Mouse (Mus musculus): Measurements from ENCODE around the gene Pim3.
"Not testable (repeated sequence)": the region's sequence is repeated elsewhere in the genome, so short reads cannot be mapped to it uniquely, and the experiment has no call there.

Pim3 gene

GRCm38 (mm10) chr15:88861772-88862622, at the start of gene Pim3:
TSS of gene Pim3 (plus strand) at chr15:88862186.
- DNase-seq = peak; percentile 99

GRCm38 (mm10) chr15:88813262-88813661, 48.7 kb upstream of the Pim3 start:
- DNase-seq = no peak

DNA sequence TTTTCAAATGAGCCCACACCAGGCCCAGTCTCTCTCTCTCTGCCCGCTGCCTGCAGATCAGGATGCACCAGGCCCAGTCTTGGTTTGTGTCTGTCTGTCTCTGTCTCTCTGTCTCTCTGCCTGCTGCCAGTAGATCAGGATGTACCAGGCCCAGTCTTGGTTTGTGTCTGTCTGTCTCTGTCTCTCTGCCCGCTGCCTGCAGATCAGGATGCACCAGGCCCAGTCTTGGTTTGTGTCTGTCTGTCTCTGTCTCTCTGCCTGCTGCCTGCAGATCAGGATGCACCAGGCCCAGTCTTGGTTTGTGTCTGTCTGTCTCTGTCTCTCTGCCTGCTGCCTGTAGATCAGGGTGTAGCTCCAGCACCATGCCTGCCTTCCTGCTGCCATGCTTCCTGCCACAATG, 48.1 kb upstream of the Pim3 start:
- not testable (repeated sequence) for DNase-seq

- DNase-seq = no peak
Observed at GRCm38 (mm10) chr15:88814411-88815047, 47.5 kb upstream of the Pim3 start.

GRCm38 (mm10) chr15:88815196-88815700, 46.7 kb upstream of the Pim3 start:
- DNase-seq = no peak

DNA sequence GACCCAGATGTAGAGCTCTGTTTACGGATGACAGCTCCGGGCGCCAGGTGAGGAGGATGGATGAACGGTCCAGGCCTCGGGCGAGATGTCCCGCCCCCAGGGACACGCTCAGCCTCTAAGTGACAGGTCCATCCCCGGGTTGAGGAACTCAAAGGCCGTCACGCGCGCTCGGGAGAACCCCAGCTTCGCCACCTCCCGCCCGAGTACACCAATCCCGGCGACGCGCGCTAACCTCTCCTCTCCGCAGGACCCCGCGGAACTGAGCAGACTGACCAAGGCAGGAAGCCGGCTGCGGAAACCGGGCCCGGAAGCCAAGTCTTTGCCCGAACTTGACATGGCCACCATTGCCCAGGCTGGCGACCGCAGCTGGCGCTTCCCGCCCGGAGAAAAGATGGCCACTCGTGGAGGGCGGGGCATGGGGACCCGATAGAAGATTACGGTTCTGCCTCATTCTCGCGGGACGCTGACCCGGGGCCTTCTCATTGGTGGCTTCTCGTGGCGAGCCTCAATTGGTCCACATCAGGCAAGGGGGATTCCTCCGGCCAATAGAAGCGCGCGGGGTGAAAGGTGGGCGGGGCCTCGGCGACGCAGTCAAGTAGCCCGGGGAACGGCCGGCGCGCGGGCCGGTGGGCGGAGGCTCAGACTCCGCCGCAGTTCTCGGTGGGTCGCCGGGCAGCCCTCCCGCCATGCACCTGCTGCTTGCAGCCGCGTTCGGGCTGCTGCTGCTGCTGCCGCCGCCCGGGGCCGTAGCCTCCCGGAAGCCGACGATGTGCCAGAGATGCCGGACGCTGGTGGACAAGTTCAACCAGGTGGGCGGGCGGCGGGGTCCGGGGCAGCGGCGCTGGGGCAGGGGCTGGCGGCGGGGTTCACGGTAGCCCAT, 42.7 kb upstream of the Pim3 start, which contains the start of the genes Alg12 and Creld2:
Gene Alg12 (minus strand): TSS at position 293 of the 880 bp plus-strand sequence.
Gene Creld2 (plus strand): TSS at position 621 of the 880 bp plus-strand sequence.
- peak; percentile 100 for DNase-seq

DNA sequence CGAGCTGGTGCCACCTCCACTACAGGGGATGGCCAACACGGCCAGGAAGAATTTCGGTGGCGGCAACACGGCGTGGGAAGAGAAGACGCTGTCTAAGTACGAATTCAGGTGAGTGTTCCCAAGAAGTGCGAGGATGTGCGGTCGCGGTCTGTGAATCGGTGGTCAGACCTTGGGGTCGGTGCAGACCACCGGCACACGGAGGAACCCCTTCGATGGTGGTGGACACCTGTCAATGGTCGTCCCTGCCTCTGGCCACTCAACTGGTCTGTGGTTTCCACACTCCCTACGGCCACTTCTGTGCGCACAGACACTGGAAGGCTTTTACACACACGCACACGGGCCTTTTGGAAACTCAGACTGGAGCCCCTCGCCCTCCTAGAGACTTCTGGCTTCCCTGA, 42.1 kb upstream of the Pim3 start:
- DNase-seq = no peak

- no peak for DNase-seq
Observed at GRCm38 (mm10) chr15:88821403-88821802, 40.6 kb upstream of the Pim3 start.

- no peak for DNase-seq
Observed at GRCm38 (mm10) chr15:88822513-88822912, 39.5 kb upstream of the Pim3 start.

DNA sequence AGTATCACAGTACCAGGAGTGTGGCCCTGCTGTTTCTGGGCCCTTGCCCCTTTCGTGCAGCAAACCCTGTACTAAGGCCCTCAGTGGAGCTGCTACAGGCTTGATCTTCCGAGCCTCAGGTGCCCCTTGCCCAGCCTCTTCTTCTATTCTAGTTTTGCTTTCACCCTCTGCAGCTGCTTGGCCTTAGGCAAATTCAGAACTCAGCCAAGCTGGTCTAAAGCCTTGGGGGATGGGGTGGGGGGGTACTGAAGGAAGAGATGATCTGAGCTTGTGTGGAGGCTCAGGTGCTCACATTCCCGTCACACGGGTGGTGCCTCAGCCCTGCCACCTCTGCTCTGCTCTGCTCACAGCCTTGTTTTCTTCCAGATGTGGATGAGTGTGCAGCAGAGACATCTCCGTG, 38.6 kb upstream of the Pim3 start:
- no peak for DNase-seq

DNA sequence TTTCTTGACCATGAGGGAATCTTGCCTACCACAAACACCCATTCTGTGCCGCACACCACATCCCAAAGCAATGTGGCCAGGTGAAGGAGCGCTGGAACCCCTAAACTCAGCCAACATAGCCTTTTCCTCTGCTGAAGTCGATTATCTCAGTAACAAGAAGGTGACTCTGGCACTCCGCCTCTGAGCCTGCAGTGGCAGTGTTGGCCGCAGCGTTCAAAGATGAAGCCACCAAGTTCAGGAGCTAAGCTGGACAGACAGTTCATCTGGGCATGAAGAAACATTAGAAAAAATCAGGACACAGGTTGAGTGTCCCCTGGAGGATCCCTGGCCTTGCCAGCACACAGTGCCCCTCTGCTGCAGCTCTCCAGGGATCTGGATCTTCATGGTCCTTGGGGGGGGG, 34.5 kb upstream of the Pim3 start:
- DNase-seq = no peak

DNA sequence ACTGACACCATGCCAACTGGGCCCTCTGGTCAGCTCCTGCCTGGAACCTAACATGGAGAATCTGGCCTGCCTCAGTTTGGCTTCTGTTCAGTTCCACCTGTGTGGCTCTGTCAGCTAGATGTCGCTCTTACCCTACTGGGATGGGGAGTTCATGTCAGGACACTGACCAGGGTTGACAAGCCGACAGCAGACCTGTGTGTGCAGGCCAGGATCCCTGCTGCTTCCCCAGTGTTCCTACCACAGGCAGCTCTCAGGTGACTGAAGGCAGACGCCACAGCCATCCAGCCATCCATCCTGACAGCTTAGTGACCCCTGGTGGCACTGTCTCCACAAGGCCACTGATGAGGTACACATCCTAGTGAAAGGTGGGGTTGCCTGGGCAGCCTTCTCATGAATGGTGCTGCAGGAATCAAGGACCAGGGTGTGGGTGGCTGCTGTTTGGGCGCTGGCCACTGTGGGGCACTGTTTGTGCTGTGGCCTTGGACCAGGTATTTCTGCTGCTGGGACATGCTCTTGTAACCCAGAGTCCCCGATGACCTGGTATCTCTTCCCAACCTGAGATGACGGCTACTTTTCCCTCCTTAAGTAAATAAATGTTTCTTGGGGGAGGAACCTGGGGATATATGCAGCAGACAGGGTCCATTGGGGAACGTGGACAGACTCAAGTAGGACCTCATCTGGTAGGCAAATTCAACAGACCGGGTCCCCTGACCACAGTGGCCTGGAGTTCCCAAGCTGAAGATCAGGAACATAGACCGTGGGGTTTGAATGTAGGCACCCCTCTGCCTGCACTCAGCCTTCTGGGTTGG, 33.8 kb upstream of the Pim3 start:
- peak; percentile 88 for DNase-seq

- peak; percentile 94 for DNase-seq
Observed at GRCm38 (mm10) chr15:88828800-88829705, 32.9 kb upstream of the Pim3 start.

DNA sequence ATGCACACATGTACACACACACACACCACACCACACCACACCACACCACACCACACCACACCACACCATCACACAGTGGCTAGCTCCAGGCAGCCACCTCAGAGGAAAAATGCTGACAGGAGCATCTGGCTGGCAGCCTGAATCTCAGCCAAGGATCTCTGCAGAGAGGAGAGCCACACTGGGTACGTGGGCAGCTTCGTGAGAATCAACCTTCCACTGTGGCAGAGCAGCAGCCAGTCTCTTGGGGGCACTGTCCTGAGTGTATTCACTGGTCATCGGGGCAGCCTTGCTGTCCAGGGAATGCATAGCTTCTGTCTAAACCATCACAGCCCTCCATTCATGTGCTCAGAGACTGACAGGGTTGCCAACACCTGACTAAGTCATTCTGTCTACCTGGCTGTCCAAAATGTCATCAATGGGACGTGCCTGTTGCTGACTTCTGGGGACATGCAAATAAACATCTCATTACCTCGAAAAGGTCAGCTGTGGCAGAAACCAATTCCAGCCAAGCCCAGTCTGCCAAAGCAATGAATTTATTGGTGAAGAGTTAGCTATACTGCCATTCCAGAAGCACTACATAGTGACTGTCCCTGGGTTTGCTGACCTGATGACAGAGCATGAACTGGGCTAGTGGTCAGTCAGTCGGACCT, 32.1 kb upstream of the Pim3 start:
- DNase-seq = peak; percentile 79

- DNase-seq = peak; percentile 54
Observed at GRCm38 (mm10) chr15:88830696-88831095, 31.3 kb upstream of the Pim3 start.

GRCm38 (mm10) chr15:88831482-88831881, 30.5 kb upstream of the Pim3 start:
- peak; percentile 96 for DNase-seq

DNA sequence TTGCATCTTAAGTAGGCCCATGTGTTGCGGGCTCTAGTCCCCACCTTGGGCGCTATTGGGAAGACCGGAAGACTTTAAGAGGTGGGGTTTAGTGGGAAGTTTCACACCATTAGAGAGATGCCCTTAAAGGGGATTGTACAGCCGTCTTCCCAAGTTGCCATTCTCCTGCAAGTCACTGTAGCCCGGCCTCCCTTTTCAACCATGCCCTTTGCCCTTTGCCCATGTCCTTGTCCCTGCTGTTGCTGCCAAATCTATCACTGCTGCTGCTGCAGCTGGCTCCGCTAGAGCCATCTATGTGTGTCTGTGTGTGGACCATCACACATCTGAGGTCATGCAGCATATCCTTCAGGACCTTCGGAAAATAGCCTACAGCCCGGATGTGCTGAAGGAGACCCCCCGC, 29.4 kb upstream of the Pim3 start:
- peak; percentile 56 for DNase-seq

GRCm38 (mm10) chr15:88836031-88836430, 26.0 kb upstream of the Pim3 start:
- DNase-seq = peak; percentile 30

DNA sequence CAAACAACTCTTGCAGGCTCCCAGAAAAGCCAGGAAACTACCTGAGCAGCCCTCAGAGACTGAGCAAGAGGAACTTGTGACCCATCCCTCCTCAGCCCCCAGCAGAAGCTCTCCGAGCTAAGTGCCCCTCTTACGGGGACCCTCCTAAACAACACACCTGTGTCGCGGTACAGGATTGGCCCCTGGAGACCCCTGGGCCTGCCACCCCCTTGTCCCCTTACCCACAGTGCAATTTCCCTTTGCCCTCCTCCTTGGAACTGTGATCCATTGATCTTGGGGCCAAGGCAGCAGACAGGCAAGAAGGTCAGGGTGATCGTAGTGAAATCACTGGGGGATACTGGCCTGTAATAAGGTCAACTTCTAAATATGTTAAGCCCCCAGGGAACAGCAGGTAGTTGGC, 25.4 kb upstream of the Pim3 start:
- DNase-seq = no peak

DNA sequence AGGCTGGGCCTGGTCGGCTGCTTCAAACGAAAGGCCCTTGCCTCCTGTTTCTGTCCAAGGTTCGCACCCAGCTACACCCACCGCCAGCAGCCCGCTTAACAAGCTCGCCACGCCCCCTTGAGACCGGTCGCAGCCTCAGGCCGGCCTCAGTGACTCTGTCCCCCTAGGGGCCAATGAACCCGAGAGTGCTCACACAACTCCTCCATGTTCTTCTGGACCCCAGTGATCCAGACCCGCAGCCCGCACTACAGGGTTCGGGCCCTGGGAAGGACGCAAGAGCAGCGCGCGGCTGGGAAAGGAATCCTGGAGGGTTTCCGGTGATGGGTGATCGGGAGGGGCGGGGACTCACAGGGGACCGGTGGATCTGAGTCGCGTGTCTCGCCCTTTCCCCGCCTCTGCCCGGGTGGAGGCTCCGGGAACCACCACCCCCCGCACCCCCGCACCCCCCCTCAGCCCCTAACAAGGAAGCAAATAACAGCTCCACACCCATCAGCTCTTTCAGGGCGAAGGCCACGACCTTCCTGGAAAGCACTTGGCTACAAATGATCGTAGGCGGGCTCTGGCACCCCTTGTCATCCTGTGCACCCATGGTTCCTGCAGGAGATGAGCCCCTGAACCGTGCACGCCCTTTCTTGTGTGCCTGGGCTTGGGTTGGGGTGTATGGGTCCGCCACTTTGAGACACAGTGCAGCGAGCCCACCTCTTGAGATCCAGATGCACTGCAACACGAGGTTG, 24.6 kb upstream of the Pim3 start:
- DNase-seq = peak; percentile 80
